Mouse (Mus musculus) hindbrain, embryonic 11.5 days (tissue): ENCODE data around the gene Rasa3. TPM values are rescaled to one million over a fixed set of nuclear protein-coding genes. Genes with fewer than 3 reads are reported as not detected.

ENCODE experiments used
- ATAC-seq: fragments of 200-750 bp; cut with Nextera tagmentation; 2 replicates; pipeline ENCODE4 v1.8.0; 2017; ENCODE audit warnings: mild to moderate bottlenecking, moderate TSS enrichment, moderate library complexity; ENCODE audit not compliant: low FRiP score
- DNase-seq: peaks from one replicate; pipeline ENCODE4 v3.0.0-alpha.2; 2015; ENCODE audit warnings: low spot score
- H3K27ac ChIP-seq: fragments of 300-500 bp; sonication (generic); 2 replicates; pipeline ENCODE4 v1.5.1; 2014; ENCODE audit warnings: mild to moderate bottlenecking, low read depth, low read length
- H3K27me3 ChIP-seq: fragments of 300-500 bp; sonication (generic); 2 replicates; pipeline ENCODE4 v1.6.1; 2014; ENCODE audit warnings: mild to moderate bottlenecking, low read length, moderate library complexity, mixed read lengths; ENCODE audit not compliant: control insufficient read depth, insufficient read depth
- H3K36me3 ChIP-seq: fragments of 300-500 bp; sonication (generic); 2 replicates; pipeline ENCODE4 v1.6.1; 2014; ENCODE audit warnings: mild to moderate bottlenecking, low read length, moderate library complexity, mixed read lengths; ENCODE audit not compliant: control insufficient read depth, insufficient read depth
- H3K4me1 ChIP-seq: fragments of 300-500 bp; sonication (generic); replicated peaks from 2 replicates; pipeline ENCODE4 v1.6.1; 2014; ENCODE audit warnings: low read length, mixed read lengths; ENCODE audit not compliant: control insufficient read depth, insufficient read depth
- H3K4me2 ChIP-seq: fragments of 300-500 bp; sonication (generic); replicated peaks from 2 replicates; pipeline ENCODE4 v1.6.1; 2014; ENCODE audit warnings: mild to moderate bottlenecking, low read depth, low read length
- H3K4me3 ChIP-seq: fragments of 300-500 bp; sonication (generic); 2 replicates; pipeline ENCODE4 v1.5.1; 2014; ENCODE audit warnings: low read depth, low read length
- H3K9ac ChIP-seq: fragments of 300-500 bp; sonication (generic); 2 replicates; pipeline ENCODE4 v1.6.1; 2014; ENCODE audit warnings: low read depth, low read length
- H3K9me3 ChIP-seq: fragments of 300-500 bp; sonication (generic); 2 replicates; pipeline ENCODE4 v1.6.1; 2016; ENCODE audit warnings: low read length; ENCODE audit not compliant: control insufficient read depth
- WGBS: fragments of 180-500 bp; shearing (Covaris S2); extraction: QIAGEN DNeasy Blood & Tissue Kit; methylation state at CpG from one replicate; pipeline ENCODE4 v1.1.7; 2014; 5-methylcytosine and 5-hydroxymethylcytosine counted together
- polyA plus RNA-seq: library from polyadenylated mRNA; unstranded; fragments of >200 nt; fragmentation: Nextera tagmentation; extraction: Ambion mirVana; gene quantifications from 2 replicates; pipeline ENCODE4 v1.2.1, GENCODE M21; 2014

Rasa3 gene
- 19.4 and 24.3 TPM in 2 replicates for polyA plus RNA-seq

- peak; percentile 96 for DNase-seq
Measured at GRCm38 (mm10) chr8:13677413-13677883, at the start of gene Rasa3. TSS of gene Rasa3 (minus strand) at chr8:13677603.

GRCm38 (mm10) chr8:13725722-13726121 is 48.3 kb upstream of the Rasa3 start:
- DNase-seq (peak; percentile 69), ATAC-seq (no peak)
- Histone ChIP-seq H3K4me3 (no peak overlapping the region), H3K9me3 (no peaks in the 10 kb centered on the region), H3K27me3 (no peaks in the 10 kb centered on the region), H3K36me3 (no peaks in the 10 kb centered on the region), H3K27ac (no peak overlapping the region), H3K4me1 (no peaks in the 10 kb centered on the region), H3K9ac (no peak overlapping the region), H3K4me2 (no peak overlapping the region)

More at GRCm38 (mm10) chr8:13677413-13677883, at the start of gene Rasa3:
- Histone ChIP-seq H3K36me3 (no peaks in the 10 kb centered on the region), H3K9ac (peak within 1 kb of the TSS; percentile 67), H3K4me3 (peak within 1 kb of the TSS; percentile 67), H3K27ac (peak within 1 kb of the TSS; percentile 61), H3K4me2 (peak within 1 kb of the TSS; percentile 84), H3K4me1 (no peaks in the 10 kb centered on the region), H3K27me3 (no peaks in the 10 kb centered on the region; the same call in 1 of the 2 replicates), H3K9me3 (no peaks in the 10 kb centered on the region)
- ATAC-seq = peak; percentile 98
- WGBS = under 1% methylated on average over 41 of the region's 42 CpGs

- H3K4me2 ChIP-seq = no peak overlapping the region
- no peak overlapping the region for H3K9ac ChIP-seq
- no peaks in the 10 kb centered on the region for H3K27me3 ChIP-seq
- H3K4me1 ChIP-seq = no peaks in the 10 kb centered on the region
- no peak overlapping the region for H3K27ac ChIP-seq
- 91% methylated on average over 8 of the region's 8 CpGs for WGBS
- H3K9me3 ChIP-seq = no peaks in the 10 kb centered on the region
- DNase-seq (no peak), ATAC-seq (no peak)
- H3K4me3 ChIP-seq = no peak overlapping the region
- H3K36me3 ChIP-seq = no peaks in the 10 kb centered on the region
Measured at GRCm38 (mm10) chr8:13718980-13719379, 41.6 kb upstream of the Rasa3 start.

- no peak overlapping the region for H3K27ac ChIP-seq
- H3K4me3 ChIP-seq = no peak overlapping the region
- H3K36me3 ChIP-seq = no peaks in the 10 kb centered on the region
- H3K4me2 ChIP-seq = no peak overlapping the region
- 90% methylated on average over 5 of the region's 5 CpGs for WGBS
- no peaks in the 10 kb centered on the region for H3K4me1 ChIP-seq
- H3K9me3 ChIP-seq = no peaks in the 10 kb centered on the region
- no peak overlapping the region for H3K9ac ChIP-seq
- ATAC-seq (no peak), DNase-seq (no peak)
- no peaks in the 10 kb centered on the region for H3K27me3 ChIP-seq
Measured at GRCm38 (mm10) chr8:13708514-13708913, 31.1 kb upstream of the Rasa3 start.

GRCm38 (mm10) chr8:13706918-13707317 is 29.5 kb upstream of the Rasa3 start:
- H3K4me3 ChIP-seq = no peak overlapping the region
- H3K36me3 ChIP-seq = no peaks in the 10 kb centered on the region
- no peaks in the 10 kb centered on the region for H3K9me3 ChIP-seq
- no peaks in the 10 kb centered on the region for H3K27me3 ChIP-seq
- no peaks in the 10 kb centered on the region for H3K4me1 ChIP-seq
- DNase-seq (no peak), ATAC-seq (no peak)
- H3K27ac ChIP-seq = no peak overlapping the region
- no peak overlapping the region for H3K4me2 ChIP-seq
- H3K9ac ChIP-seq = no peak overlapping the region
- WGBS = 88% methylated on average over 5 of the region's 5 CpGs

GRCm38 (mm10) chr8:13705668-13706067 is 28.3 kb upstream of the Rasa3 start, which contains the start of gene Cfap97d2:
TSS of gene Cfap97d2 (plus strand) at chr8:13705889.
- peak within 1 kb of the TSS; percentile 67 for H3K27ac ChIP-seq
- H3K4me3 ChIP-seq = no peak within 1 kb of the TSS
- WGBS = 3% methylated on average over 5 of the region's 5 CpGs
- H3K36me3 ChIP-seq = no peaks in the 10 kb centered on the region
- peak within 1 kb of the TSS; percentile 24; the same call in 1 of the 2 replicates for H3K9ac ChIP-seq
- ATAC-seq (peak; percentile 98), DNase-seq (peak; percentile 92)
- no peaks in the 10 kb centered on the region for H3K9me3 ChIP-seq
- peak within 1 kb of the TSS; percentile 24 for H3K4me2 ChIP-seq
- H3K4me1 ChIP-seq = no peaks in the 10 kb centered on the region
- no peaks in the 10 kb centered on the region for H3K27me3 ChIP-seq

- DNase-seq (no peak), ATAC-seq (no peak)
- WGBS = 88% methylated on average over 4 of the region's 4 CpGs
Measured at GRCm38 (mm10) chr8:13704301-13704700, 26.9 kb upstream of the Rasa3 start.

GRCm38 (mm10) chr8:13703756-13704155 is 26.4 kb upstream of the Rasa3 start:
- Histone ChIP-seq H3K27ac (no peak overlapping the region), H3K36me3 (no peaks in the 10 kb centered on the region), H3K9me3 (no peaks in the 10 kb centered on the region), H3K4me1 (no peaks in the 10 kb centered on the region), H3K9ac (no peak overlapping the region), H3K27me3 (no peaks in the 10 kb centered on the region), H3K4me3 (no peak overlapping the region), H3K4me2 (no peak overlapping the region)
- WGBS = 94% methylated on average over 6 of the region's 6 CpGs
- no peak for DNase-seq
- no peak for ATAC-seq

More at GRCm38 (mm10) chr8:13704301-13704700, 26.9 kb upstream of the Rasa3 start:
- Histone ChIP-seq H3K4me1 (no peaks in the 10 kb centered on the region), H3K36me3 (no peaks in the 10 kb centered on the region), H3K9me3 (no peaks in the 10 kb centered on the region), H3K27me3 (no peaks in the 10 kb centered on the region), H3K4me2 (no peak overlapping the region), H3K27ac (no peak overlapping the region), H3K9ac (no peak overlapping the region), H3K4me3 (no peak overlapping the region)

GRCm38 (mm10) chr8:13702755-13703154 is 25.4 kb upstream of the Rasa3 start:
- no peak overlapping the region for H3K9ac ChIP-seq
- H3K4me2 ChIP-seq = no peak overlapping the region
- DNase-seq (no peak), ATAC-seq (no peak)
- no peaks in the 10 kb centered on the region for H3K27me3 ChIP-seq
- WGBS = 62% methylated on average over 4 of the region's 4 CpGs
- no peak overlapping the region for H3K4me3 ChIP-seq
- H3K9me3 ChIP-seq = no peaks in the 10 kb centered on the region
- no peaks in the 10 kb centered on the region for H3K36me3 ChIP-seq
- H3K27ac ChIP-seq = no peak overlapping the region
- H3K4me1 ChIP-seq = no peaks in the 10 kb centered on the region
